Mouse (Mus musculus): ENCODE measurements around the gene Rock2.

The Rock2 gene

DNA sequence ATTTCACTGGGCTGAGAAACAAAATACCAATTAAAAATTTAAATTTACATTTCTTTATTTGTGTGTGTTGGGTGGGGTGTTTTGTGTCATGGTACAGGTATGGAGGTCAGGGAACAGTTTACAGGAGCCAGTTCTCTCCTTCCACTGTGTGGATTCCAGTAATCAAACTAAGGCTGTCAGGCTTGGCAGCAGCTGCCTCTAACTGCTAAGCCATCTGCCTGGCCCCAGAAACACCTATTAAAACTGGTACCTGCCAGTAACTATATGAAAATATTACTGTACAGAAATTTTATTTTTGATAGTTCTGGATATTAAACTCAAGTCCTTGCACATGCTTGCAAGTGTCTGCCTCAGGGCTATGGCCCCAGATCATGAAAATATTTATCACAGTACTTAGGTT is 4.1 kb downstream of the Rock2 start:
- no peak for DNase-seq (ENCODE audit: low read depth, low spot score)

GRCm38 (mm10) chr12:16900625-16901222 is 6.0 kb downstream of the Rock2 start:
- DNase-seq (ENCODE audit: low read depth, low spot score), result peak; percentile 27

DNA sequence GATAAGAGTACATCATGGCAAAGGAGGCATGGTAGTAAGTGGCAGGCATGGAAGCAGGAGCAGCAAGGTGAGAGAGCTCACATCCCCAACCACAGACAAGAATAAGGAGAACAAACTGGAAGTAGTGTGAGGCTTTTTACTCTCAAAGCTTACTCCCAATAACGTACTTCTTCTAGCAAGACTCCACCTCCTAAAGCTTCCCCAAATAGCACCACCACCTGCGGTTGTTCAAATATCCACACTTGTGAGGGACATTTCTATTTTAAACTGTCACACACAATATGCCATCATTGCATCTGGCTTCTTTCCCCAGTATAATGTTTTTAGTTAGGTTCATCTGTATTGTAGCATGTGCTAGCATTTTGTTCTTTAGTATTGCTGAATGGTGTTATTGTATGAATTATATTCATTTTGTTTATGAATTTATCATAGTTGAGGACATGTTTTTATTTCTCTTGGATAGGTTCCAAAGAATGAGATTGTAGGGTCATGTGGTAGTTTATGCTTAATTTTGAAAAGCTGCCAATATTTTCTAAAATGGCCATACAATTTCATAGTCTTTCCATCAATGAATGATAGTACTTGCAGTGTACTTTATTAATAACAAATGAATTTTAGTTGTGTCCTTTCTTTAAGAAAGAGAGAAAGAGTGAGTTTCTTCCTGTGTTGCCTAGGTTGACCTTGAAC is 9.4 kb downstream of the Rock2 start:
- DNase-seq (ENCODE audit: low read depth, low spot score), result no peak

GRCm38 (mm10) chr12:16907282-16907846 is 12.7 kb downstream of the Rock2 start:
- no peak for DNase-seq (ENCODE audit: low read depth, low spot score)

DNA sequence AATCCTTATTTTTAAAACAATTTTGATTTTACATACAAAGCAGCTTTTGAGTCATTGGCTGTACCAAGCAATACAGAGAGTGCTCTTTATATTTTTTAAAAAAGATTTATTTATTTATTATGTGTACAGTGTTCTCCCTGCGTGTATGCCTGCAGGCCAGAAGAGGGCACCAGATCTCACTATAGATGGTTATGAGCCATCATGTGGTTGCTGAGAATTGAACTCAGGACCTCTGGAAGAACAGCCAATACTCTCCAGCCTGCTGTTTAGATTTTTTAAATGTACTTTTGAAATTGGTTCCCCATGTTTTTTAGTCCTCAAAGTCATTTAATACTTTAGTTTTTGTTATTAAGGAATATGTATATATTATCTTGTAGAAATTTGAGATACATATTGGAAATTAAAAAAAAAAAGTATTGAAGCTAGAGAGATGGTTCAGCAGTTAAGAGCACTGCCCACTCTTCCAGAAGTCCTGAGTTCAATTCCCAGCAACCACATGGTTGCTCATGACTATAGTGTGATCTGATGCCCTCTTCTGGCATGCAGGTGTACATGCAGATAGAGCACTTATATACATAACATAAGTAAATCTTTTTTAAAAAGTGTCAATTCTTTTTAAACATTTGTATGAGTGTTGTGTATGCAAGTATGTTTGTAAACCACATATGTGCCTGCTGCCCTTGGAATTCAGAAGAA is 13.4 kb downstream of the Rock2 start:
- peak; percentile 24 for DNase-seq (ENCODE audit: low read depth, low spot score)

DNA sequence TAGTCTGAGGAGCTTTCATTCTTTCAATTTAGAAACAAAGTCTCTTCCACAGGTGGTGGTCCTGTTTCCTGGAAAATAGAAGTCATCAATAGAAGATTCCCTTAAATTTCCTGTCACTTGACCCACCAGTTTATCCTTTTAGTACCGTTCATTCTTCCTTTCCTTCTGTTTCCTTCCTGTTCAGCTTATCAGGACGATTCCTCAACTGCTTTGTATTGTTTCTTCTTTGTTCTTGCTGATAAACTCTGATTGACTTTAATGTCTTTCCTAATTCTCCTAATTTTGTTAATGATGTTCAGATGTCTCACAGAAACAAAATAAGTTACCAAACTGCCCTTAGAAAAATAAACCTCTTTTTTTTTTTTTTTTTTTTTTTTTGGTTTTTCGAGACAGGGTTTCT is 16.8 kb downstream of the Rock2 start:
- no peak for DNase-seq (ENCODE audit: low read depth, low spot score)

GRCm38 (mm10) chr12:16912600-16912999 is 17.9 kb downstream of the Rock2 start:
- no peak for DNase-seq (ENCODE audit: low read depth, low spot score)

DNA sequence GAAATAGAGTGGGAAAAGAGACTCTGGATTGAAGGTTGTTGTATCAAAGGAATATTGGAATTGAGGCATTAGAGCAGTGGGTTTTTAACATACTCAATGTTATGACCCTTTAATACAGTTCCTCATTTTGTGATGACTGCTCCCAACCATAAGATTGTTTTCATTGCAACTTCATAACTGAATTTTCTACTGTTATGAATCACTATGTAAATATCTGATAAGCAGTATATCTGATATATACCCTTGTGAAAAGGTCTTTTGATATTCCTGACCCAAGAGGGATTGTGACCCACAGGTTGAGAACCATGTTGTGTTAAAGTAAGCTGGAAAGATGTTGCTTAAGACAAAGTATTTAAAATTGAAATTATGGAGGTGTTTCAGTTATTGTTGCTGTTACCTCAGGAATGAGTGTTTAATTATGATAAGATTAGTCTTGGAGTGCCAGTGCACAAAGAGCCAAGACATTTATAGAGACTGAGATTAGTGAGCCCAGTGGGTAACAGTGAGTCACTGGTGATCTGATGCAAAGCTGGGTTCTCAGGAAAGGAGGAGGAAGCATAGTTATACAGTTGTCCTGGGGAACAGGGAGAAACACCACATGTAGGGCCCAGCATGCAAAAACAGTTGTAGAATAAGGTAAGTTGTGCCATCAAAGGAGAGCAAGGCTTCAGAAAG is 25.6 kb downstream of the Rock2 start:
- DNase-seq (ENCODE audit: low read depth, low spot score), result no peak

DNA sequence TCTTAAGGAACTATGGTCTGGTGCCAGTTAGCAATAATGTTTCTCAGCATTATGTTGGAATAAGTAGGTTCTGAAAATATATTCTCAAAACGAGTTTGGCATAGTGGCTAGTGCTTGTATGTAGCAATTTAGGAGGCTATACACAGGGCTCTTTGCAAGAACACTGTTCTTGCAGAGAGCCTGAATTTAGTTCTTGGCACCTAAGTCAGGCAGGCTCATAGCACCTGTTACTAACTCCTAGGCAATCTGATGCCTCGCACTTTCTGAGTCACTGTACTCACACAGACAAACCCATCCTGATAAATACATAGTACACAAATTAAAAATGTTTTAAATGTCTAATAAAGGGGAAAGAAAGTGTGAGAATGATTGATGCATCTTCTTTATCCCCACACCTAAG is 33.2 kb downstream of the Rock2 start:
- no peak for DNase-seq (ENCODE audit: low read depth, low spot score)

DNA sequence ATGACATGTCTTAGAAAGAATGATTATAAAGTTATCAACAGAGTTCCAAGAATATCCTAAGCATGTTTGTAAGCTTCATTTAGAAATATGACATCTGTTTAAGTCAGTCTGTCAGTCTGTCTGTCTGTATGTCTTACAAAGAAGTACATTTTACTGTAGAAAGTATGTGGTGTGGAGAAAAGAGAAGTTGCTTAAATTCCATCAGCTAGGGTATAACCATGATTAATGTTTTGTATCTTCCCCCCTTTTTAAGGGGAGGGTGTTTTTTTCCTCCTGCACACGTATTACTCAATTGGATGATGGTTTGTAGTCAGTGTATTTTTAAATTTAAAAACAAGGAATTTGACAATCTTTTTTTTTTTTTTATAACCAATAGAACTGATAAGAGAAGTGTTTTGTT is 39.7 kb downstream of the Rock2 start:
- no peak for DNase-seq (ENCODE audit: low read depth, low spot score)

GRCm38 (mm10) chr12:16941976-16942375 is 47.3 kb downstream of the Rock2 start:
- DNase-seq (ENCODE audit: low read depth, low spot score), result no peak

GRCm38 (mm10) chr12:16948239-16948638 is 53.5 kb downstream of the Rock2 start:
- DNase-seq (ENCODE audit: low read depth, low spot score), result no peak

- DNase-seq (ENCODE audit: low read depth, low spot score), result peak; percentile 65
Observed at GRCm38 (mm10) chr12:16958851-16959250, 64.2 kb downstream of the Rock2 start.

GRCm38 (mm10) chr12:16963354-16963753 is 68.7 kb downstream of the Rock2 start:
- DNase-seq (ENCODE audit: low read depth, low spot score), result no peak

DNA sequence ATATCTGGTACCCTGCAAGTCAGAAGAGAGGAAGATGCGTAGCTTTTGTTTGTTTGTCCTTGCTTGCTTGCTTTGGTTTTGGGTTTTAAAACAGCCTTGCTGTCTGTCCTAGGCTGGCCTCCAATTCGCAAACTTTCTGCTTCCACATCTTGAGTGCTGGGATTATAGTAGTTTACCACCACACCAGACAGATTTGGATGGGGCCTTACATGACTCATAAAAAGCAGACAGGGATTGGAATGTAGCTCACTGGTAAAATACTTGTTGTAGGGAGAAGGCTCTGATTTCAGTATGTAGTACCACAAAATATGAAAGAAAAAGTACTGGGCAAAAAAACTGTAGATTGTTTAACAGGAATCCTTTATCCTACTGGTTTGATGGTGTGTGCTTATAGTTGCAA is 72.1 kb downstream of the Rock2 start:
- DNase-seq (ENCODE audit: low read depth, low spot score), result no peak

- DNase-seq (ENCODE audit: low read depth, low spot score), result no peak
Observed at GRCm38 (mm10) chr12:16977120-16977519, 82.4 kb downstream of the Rock2 start.

- no peak for DNase-seq (ENCODE audit: low read depth, low spot score)
Observed at GRCm38 (mm10) chr12:16985778-16986177, 91.1 kb downstream of the Rock2 start.

GRCm38 (mm10) chr12:16991376-16991775 is 96.7 kb downstream of the Rock2 start:
- DNase-seq (ENCODE audit: low read depth, low spot score), result no peak

GRCm38 (mm10) chr12:16992355-16992754 is 97.7 kb downstream of the Rock2 start:
- DNase-seq (ENCODE audit: low read depth, low spot score), result no peak

GRCm38 (mm10) chr12:16994291-16994690 is 99.6 kb downstream of the Rock2 start:
- DNase-seq (ENCODE audit: low read depth, low spot score), result no peak

DNA sequence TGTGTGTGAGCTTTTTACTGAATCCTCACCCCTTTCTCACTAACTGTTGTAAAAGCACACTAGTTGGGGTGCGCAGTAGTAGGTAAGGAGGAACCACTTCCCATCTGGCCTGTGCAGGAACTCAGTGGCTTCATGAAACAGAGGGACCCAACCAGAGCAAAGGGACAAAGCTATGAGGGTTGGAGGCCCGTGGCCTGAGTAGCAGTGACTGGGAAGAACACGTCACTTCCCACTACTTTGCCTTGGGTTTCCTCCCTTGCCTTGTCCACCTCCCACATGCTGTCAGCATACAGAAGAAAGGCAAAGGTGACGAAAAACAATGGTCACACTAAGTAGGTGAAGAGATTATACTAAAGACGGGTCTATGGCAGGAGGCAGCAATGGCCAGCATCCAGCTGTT is 101.6 kb downstream of the Rock2 start:
- no peak for DNase-seq (ENCODE audit: low read depth, low spot score)

- no peak for DNase-seq (ENCODE audit: low read depth, low spot score)
Observed at GRCm38 (mm10) chr12:16996886-16997462, 102.3 kb downstream of the Rock2 start.

Data from ES-CJ7 (cell line).